Mouse (Mus musculus): ENCODE measurements at regions not wholly inside any gene's neighbourhood (a gene's known extent, or its start where the extent isn't known, plus 50 kb on each side); places are given as distances from the start of the nearest gene placed in this dataset.

- no peak for TF ChIP-seq CTCF (IDR thresholded peaks at IDR 0.05)
- TF ChIP-seq POLR2A (IDR thresholded peaks at IDR 0.05; ENCODE audit: insufficient read depth, low read depth, low read length): no peak
- no peak for TF ChIP-seq EP300 (IDR thresholded peaks at IDR 0.05; ENCODE audit: insufficient read depth, low read depth, low read length)
Measured at GRCm38 (mm10) chr9:30355642-30356041, 71.3 kb upstream of the Snx19 start.

Data from heart, adult 2 months (tissue).